Mouse (Mus musculus) large intestine, adult 2 months (tissue): ENCODE measurements around the gene Evi2. TPM values are rescaled to one million over a fixed set of nuclear protein-coding genes. Genes with fewer than 3 reads are reported as not detected.
A peak's percentile ranks its signal among the peaks of the same experiment; 100 is the strongest.

Experiments
- DNase-seq: peaks from one replicate; pipeline ENCODE4 v3.0.0-alpha.2; 2012; ENCODE audit warnings: low read depth, low spot score
- WGBS: fragments of 180-500 bp; shearing (Covaris S2); methylation state at CpG from one replicate; pipeline ENCODE4 v1.1.7; 2018; 5-methylcytosine and 5-hydroxymethylcytosine counted together
- polyA plus RNA-seq: library from polyadenylated mRNA; depleted of rRNA; stranded (reverse); fragments of >200 nt; gene quantifications from 2 replicates; pipeline ENCODE4 v1.2.3, GENCODE M21; 2012; rRNA removed

Gene Evi2
- 0.24 and 0.58 TPM in 2 replicates for polyA plus RNA-seq

GRCm38 (mm10) chr11:79530333-79530761, at the start of gene Evi2, which contains the start of gene Evi2a:
Gene Evi2 (minus strand): TSS chr11:79530589.
Gene Evi2a (minus strand): TSS chr11:79530609.
- no peak for DNase-seq
- 82% methylated on average over 7 of the region's 7 CpGs for WGBS

- WGBS = 36% methylated on average over 5 of the region's 5 CpGs
- DNase-seq = peak; percentile 27
Measured at GRCm38 (mm10) chr11:79577741-79578140, 47.4 kb upstream of the Evi2 start.

DNA sequence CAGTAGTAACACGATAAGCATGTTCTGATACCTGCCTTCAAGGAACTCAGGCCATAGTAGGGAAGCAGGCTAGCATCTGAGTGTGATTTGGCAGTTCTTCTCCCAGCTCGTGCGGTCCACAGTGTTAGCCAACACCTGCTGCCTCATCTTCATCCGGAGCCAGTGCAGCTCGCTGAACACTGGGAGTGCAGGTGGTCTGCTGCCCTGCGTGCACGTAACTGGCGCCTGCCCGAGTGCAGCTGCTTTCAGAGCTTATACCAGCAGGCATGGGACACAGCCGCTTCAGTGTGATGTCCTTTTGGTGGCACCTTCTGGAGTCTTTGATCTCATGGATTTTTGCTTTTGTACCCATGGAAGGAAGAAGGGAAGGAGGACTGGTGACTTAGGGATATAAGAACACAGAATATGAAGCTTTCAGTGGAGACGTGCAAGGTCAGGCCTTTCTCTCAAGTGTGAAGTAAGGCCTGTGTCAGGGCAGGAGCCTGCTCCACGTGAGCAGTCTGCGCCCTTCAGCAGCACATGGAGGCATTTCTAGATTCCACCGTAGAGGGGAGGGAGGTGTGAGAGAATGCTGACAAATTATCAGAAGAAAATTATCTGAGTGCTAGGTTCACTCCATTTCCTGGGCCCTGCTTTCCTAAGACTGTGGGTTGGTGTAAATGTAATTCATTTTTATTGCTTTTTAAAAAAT, 45.1 kb upstream of the Evi2 start:
- no peak for DNase-seq
- 91% methylated on average over 14 of the region's 14 CpGs for WGBS

DNA sequence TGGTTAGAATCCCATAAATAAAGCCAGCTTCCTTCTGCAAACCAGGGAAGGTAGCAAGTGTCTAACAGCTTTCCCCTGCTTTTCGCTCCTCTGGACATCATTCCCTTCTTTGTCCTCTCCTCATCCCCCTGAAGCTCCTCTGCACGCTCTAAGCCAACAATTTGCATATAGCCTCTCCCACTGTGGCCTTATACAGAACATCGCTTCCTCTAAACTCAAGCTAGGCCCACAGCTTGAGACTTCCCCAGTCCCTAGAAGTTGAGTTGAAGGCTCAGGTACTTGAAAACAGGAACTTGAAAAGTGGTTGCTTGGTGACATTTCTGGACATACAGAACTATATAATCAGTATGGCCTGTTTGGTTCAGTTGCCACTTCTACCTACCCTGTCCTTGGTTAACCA, 43.4 kb upstream of the Evi2 start:
- no peak for DNase-seq
- 81% methylated on average over 3 of the region's 3 CpGs for WGBS

GRCm38 (mm10) chr11:79570319-79570718, 39.9 kb upstream of the Evi2 start:
- WGBS = 91% methylated on average over 2 of the region's 2 CpGs
- DNase-seq = no peak

GRCm38 (mm10) chr11:79568197-79568911, 38.0 kb upstream of the Evi2 start:
- no peak for DNase-seq
- WGBS = 73% methylated on average over 11 of the region's 11 CpGs

GRCm38 (mm10) chr11:79566947-79567346, 36.6 kb upstream of the Evi2 start:
- WGBS = 71% methylated on average over 1 of the region's 1 CpGs
- no peak for DNase-seq

- 91% methylated on average over 7 of the region's 7 CpGs for WGBS
Measured at GRCm38 (mm10) chr11:79563493-79563892, 33.1 kb upstream of the Evi2 start.

DNA sequence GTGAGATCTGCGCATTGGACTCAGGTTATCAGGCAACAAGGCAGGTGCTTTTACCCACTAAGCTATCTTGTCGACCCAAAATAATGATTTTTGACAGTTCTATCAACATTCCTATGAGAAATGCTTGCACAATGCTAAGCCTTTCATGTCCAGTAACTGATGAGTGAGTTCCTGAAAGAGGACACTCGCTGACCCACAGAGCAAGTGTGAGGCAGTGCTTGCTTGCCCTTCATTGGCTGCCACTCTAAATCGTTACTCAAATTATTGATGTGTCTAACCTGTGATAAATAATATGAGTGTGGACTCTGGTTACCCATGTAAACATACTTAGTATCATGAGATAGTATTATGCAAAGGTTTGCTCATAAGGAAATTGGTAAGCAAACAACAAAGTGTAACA, 30.1 kb upstream of the Evi2 start:
- DNase-seq = no peak

More at GRCm38 (mm10) chr11:79563493-79563892, 33.1 kb upstream of the Evi2 start:
- no peak for DNase-seq

GRCm38 (mm10) chr11:79552622-79553021, 22.2 kb upstream of the Evi2 start:
- DNase-seq = no peak
- 58% methylated on average over 1 of the region's 1 CpGs for WGBS

More for the DNA sequence above, 30.1 kb upstream of the Evi2 start:
- WGBS = 91% methylated on average over 4 of the region's 4 CpGs

DNA sequence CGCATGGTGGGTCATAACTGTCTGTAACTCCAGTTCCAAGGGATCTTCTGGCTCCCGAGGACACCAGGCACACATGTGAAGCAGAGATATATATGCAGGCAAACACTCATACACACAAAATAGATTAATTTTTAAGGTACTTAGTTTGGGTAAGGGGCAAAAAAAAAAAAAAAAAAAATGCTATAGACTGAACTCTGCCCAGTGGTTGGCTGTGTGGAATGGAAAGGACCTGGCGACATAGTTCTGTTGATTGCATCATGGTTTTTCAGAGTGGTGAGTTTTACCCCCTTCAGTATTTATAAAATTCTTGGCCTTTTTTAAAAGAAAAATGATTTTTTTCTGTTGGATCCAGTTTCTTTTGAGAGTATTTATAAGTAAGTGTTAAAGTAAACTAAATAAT, 5.9 kb upstream of the Evi2 start:
- WGBS = 97% methylated on average over 3 of the region's 3 CpGs
- no peak for DNase-seq

- 83% methylated on average over 4 of the region's 4 CpGs for WGBS
- no peak for DNase-seq
Measured at GRCm38 (mm10) chr11:79535554-79535953, 5.2 kb upstream of the Evi2 start.

GRCm38 (mm10) chr11:79533950-79534690, 3.7 kb upstream of the Evi2 start:
- DNase-seq = no peak
- 68% methylated on average over 8 of the region's 8 CpGs for WGBS

DNA sequence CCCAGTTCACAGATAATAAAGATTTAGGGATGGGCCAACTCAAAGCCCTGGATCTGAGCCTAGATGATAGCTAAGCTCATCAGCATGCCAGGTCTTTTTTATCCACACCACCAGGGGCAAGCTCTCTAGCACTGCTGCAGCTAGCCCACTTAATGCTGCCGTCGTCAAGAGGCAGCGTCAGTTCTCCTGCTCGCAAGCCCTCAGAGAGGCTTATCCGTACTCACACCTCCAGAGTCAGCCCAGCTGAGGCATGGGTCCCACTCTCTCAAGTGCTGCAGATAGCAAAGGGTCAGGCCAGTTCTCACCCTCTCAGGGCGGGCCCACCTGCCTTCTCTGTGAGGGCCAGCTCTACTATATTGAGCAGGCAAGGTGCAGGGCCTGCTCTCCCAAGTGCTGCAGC, 2.9 kb upstream of the Evi2 start:
- 89% methylated on average over 6 of the region's 6 CpGs for WGBS
- DNase-seq = no peak

DNA sequence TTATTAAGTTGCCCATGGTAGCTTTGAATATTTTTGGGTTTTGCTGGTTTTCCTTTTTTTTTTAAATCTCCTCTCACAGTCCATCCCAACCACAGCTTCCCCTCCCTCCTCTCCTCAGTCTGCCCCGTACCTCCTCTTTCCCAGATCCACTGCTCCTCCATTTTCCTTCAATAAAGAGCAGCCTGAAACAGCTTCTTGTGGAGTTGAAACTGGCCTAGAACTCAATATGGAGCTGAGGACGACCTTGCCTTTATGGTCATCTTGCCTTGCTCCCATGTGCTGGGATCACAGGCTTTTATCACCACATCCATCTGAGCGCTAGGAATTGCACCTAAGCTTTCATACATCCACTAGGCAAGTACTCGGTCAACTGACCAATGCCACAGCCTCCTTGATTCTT, 1.1 kb upstream of the Evi2 start:
- no peak for DNase-seq
- 95% methylated on average over 4 of the region's 4 CpGs for WGBS

DNA sequence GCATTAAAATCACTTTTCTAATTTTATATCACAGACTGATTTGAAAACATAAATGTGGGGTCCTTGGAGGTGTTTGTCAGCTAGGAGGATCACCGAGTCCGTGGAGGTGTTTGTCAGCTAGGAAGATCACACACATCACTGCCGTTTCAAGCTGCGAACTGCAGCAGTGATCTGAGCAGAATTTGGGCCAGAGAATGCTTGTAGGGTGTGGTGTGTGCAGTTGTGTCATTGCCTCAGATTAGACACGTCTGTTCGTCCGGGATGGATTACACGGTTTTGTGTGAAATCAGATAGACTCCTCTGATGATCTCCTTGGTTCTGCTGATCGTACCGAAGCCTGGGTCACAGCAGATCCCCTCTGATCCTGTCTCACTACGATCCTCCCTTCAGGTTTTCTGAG, 385 bp upstream of the Evi2 start:
- no peak for DNase-seq
- WGBS = 86% methylated on average over 11 of the region's 11 CpGs

GRCm38 (mm10) chr11:79529736-79530135, 653 bp downstream of the Evi2 start:
- 84% methylated on average over 2 of the region's 2 CpGs for whole genome bisulfite sequencing
- DNase-seq = no peak

GRCm38 (mm10) chr11:79529226-79529625, 1.2 kb downstream of the Evi2 start:
- no peak for DNase-seq
- 95% methylated on average over 6 of the region's 6 CpGs for WGBS

DNA sequence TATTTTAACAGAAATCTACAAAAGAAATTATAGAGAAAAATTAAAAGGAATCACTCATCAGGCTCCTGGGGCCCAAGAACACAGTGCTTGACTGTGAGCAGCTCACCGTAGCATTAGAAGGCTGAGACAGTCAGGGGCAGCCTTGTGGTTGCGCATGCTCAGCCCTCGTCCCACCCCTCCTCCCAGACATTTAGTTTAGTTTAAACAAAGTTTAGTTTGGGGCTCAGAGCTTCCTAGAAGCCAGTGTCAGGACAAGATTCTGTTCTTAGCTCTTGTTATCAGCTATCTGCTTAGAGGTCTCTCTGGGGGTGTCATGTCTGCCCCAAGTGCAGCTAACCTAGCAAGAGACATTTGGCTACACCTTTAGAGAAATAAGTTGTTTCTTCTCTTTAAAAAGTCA, 1.8 kb downstream of the Evi2 start:
- DNase-seq = no peak
- 88% methylated on average over 3 of the region's 3 CpGs for WGBS

GRCm38 (mm10) chr11:79527739-79528384, 2.5 kb downstream of the Evi2 start:
- DNase-seq = no peak
- 79% methylated on average over 5 of the region's 5 CpGs for WGBS
